Mouse (Mus musculus): ENCODE results near the gene Rtl1.

Rtl1 gene

DNA sequence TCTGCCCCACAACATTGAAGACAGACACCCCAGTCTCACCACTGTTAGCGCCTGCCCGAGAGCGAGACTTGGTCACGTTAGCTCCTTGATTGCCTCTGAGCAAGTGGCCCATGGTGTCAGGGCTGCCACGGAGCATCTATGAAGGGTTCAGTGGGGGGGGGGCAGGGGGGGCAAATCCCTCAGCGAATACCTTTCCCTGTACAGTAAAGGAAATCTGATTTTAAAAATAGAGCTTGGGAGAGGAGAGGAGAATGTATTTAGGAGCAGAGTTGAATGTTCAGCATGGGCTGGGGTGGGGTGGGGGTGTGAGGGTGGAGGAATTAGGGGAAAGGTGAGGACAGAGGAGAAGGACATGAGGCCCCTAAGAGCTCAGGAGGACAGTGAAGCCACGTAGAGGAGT is at the start of gene Rtl1:
TSS of gene Rtl1 (minus strand) at position 101 of the 400 bp plus-strand sequence.
- no peak for DNase-seq (ENCODE audit: low spot score)

DNA sequence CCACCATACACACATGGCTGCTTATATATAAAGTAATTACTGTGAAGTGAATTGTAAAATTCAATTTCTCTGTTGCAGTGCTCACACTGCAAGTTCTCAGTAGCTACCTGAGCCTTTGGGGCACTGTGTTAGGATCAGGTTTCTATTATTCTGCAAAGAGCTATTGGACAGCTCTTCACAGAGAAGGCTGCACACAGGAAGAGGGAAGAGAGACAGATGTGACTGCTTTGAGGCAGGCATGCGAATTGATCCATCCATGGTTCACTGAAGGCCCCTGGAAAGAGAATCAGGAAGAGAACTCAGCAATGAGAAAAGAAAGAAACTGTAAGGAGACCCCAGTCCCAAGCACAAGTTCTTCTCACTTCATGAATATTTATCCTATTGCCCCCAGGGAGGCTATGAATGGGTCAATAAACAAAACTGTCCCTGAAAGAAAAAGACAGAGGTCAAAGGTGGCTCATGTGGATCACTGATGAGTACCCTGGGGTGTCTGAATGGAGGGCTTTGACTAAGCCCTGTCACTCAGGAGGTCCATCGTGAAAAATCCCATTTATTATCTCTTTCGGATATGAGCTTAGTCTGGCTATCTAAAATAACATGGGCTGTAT is 40.5 kb upstream of the Rtl1 start:
- no peak for DNase-seq (ENCODE audit: low spot score)

DNA sequence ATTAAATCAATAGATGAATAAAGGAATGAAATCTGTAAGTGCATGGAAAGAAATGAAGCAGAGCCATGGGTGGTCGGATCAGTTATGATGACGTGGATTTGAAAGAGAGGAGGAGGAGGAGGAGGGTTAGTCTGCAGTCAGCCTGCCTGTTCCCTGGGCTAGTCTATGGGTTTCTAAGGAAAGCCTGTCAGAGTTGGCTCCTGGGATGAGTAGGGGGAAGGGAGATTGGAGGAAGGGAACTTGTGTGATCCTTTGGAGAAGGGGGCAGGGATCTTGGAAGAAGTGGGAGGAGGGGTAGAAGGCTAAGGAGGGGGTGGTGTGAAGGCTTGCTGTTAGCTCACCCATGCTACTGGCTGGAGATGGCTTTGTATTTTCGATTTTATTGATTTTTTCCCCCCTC is 31.9 kb upstream of the Rtl1 start:
- no peak for DNase-seq (ENCODE audit: low spot score)

DNA sequence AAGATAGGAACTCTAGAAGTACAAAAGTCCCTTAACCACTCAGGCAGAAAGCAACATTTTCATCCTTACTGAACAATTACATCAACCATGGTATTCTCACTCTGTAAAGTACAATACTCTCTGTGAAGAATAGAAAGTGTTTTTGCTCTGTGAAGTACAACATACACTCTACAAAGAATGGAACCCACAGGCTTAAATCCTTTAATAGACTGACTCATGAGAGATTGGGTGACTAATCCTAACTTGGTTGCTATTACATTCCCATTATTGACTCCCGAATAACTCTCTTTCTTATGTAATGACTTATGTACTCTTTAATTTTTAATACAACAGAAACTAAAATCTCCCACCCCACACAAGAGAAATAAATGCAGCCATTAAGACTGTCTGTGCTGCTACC is 28.8 kb upstream of the Rtl1 start:
- no peak for DNase-seq (ENCODE audit: low spot score)

DNA sequence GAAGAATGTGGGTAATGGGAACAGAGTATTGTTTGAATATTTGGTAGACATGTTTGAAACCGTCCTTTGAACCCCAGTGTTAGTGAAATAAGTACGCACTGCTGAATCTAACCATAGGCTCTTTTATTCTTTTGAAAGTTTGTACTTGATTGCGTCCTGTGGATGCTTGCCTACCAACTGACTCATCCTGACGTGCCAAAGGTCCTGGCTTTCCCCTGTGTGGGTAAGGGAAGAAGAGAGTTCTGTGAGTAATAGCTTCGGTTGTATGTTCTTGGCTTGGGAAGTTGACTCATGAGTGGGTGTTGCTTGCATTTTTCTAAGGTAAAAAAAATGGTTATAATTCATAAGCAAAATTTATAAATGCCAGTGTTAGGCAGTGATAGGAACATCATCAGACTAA is 26.8 kb upstream of the Rtl1 start:
- DNase-seq (ENCODE audit: low spot score): no peak

GRCm38 (mm10) chr12:109620196-109620595 is 20.1 kb upstream of the Rtl1 start:
- no peak for DNase-seq (ENCODE audit: low spot score)

GRCm38 (mm10) chr12:109617993-109618392 is 17.9 kb upstream of the Rtl1 start:
- DNase-seq (ENCODE audit: low spot score): no peak

- DNase-seq (ENCODE audit: low spot score): no peak
These were observed 17.0 kb upstream of the Rtl1 start for GRCm38 (mm10) chr12:109617126-109617525.

DNA sequence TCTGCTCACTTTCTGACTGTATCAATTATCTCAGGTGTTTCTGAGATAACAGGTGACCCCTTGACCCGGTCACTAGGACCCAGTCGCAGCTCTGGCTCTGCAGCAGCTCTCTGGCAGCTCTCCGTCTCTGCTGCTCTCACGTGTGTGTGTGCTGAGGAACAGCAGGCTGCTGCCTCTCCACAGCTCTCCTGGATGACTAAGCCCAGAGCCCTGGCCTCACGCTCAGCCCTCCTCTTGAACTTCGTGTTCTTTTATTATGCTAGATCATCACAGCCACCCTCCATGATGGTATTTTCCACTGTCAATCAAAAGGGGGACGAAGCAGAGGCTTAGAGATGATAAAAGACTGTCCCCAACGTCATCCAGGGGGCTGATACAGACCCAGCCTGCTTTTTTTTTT is 15.2 kb upstream of the Rtl1 start:
- DNase-seq (ENCODE audit: low spot score): no peak

DNA sequence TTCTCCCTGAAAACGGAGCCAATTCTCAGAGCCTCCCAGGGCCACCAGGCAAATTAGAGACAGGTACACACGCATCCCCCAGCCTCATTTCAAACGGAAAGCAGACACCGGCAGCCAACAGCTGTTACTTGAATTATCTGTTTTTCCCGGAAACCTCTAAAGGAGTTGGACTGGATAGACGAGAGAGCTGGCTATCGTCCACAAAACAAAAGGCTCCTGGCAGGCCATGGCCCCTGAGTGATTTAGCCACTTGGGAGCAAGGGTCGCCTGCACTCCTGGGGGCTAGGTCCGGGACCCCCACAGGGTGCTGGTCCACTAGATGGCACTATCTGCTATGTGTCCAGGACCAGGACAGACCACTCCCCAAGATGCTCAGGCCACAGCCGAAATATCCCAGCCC is 14.3 kb upstream of the Rtl1 start:
- DNase-seq (ENCODE audit: low spot score): no peak

- no peak for DNase-seq (ENCODE audit: low spot score)
These were observed 12.6 kb upstream of the Rtl1 start for GRCm38 (mm10) chr12:109612392-109613385.

DNA sequence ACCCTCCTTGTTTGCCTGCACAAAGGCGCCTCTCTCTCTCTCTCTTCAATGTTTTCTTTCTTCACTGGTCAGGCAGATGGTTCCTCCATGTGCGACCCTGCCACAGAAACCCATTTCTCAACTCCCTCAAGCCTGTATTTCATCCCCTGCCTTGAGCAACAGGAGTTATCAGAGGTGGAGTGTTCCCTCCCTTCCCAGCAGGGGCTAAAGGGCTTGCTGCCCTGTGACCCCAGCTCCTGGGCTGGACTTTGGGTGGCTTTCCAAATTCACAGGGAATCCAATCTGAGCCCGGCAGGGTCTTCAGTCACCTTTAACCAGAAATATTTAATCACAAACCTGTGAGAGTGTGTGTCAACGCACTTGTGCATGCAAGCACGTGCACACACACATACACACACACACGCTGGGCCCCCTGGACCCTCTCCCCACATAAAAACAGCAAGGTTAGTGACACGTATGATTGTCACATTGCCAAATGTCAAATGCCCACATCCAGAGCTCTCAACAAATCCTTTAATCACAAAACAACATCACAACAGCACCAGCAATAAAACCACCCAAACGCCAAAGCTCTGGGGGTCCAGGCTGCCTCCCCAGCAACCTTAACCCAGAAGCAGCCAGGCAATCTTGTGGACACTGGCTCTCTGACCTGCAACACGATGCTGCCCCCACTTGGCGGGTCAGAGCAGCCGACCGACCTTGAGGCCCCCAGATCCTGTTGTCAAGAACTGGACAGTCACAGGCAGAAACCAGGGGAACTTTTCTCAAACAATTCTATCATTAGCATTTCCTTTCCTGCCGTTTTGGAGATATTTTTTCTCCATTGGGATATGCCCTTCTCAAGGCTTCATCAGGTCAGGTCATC is 8.7 kb upstream of the Rtl1 start:
- DNase-seq (ENCODE audit: low spot score): no peak

DNA sequence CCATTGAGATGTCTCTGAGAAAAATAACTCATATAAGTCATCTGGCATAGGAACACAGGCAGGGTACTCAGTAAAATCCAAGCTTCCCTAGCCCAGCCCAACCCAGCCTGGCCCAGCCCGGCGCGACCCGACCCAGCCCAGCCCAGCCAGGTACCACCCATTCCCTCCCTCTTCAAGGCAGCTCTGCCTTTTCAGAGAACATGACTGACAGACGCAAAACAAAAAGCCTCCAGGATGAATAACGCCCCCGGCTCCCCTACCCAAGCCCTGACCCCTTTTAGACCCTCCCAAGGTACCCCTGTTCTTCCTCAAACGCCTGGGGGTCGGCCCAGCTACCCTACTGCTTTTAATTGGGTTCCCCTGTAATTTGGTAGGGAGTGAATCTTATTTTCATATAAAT is 7.8 kb upstream of the Rtl1 start:
- DNase-seq (ENCODE audit: low spot score): no peak

GRCm38 (mm10) chr12:109607191-109607590 is 7.1 kb upstream of the Rtl1 start:
- DNase-seq (ENCODE audit: low spot score): no peak

- no peak for DNase-seq (ENCODE audit: low spot score)
These were observed 5.0 kb upstream of the Rtl1 start for GRCm38 (mm10) chr12:109604982-109605721.

DNA sequence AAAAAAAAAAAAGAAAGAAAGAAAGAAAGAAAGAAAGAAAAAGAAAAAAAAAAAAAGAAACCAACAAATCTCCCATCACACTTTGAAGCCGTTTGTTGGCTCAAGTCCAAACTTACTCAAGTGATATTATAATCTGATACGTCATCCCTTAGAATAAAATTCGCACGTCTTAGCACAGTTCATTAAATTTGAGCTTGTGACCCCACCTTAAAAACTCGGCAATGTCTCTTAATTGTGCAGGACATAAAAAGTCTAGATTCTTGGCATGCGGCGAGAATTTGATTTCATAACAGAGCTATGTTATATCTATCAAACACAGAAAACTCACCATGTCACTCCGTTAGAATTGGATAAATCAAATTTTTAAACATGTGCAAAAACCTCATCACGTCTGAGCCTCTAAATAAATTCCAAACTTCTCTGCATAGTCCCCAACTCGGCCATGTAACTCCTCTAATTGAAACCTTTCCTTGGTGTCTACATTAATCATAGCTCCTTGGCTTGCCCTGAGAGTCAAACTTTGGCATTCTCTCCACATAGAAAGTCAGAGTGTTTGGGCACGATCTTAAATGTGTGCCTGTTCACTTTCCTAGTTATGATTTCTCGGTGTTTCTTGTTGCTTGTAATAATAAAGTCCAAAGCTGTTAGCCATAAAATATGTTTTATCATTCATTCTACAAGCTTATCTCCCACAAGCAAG is 1.4 kb downstream of the Rtl1 start:
- DNase-seq (ENCODE audit: low spot score): no peak

GRCm38 (mm10) chr12:109596726-109597125 is 3.4 kb downstream of the Rtl1 start:
- DNase-seq (ENCODE audit: low spot score): no peak

DNA sequence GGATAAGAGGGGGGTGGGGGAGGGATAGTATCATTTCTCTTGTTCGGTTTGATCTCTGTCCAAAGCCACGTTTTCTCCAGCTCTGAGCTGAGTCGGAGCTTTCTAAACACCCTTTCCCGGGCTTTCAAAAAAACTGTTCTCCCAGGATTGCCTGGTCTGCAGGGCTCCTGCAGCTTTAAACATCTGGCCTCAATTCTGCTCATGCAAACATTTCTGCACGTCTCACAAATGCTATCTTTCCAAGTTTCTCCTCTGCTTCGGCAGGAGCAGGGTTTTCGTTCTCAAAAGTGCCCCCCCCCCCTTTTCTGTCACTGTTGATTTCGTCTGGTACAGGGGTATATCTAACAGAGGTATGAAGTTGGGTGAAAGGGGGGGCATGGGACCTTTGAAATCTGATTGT is 3.9 kb downstream of the Rtl1 start:
- no peak for DNase-seq (ENCODE audit: low spot score)

DNA sequence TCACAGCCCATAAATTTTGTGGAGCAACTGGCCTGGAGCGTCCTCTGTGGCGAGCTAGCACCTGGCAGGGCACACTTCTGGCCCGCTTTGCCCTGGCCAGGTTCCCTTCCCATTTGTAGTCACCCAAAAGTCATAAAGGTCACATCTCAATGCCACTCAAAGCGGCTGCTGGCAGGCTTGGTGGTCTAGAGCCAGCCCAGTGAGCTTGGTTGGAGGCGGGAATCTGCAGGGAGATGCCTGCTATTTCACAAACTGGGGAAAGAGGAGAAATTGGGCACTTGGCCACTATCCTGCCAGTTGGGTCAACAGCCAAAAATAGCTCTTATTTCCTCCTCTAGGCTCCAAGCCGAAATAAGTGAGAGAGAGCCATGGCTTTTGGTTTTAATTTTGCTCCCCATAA is 4.4 kb downstream of the Rtl1 start:
- no peak for DNase-seq (ENCODE audit: low spot score)

GRCm38 (mm10) chr12:109594961-109595360 is 5.2 kb downstream of the Rtl1 start:
- DNase-seq (ENCODE audit: low spot score): no peak

GRCm38 (mm10) chr12:109582185-109582584 is 17.9 kb downstream of the Rtl1 start:
- DNase-seq (ENCODE audit: low spot score): no peak
